Mouse (Mus musculus): ENCODE data around the gene Sh2d1a. TPM values are rescaled to one million over a fixed set of nuclear protein-coding genes. Genes with fewer than 3 reads are reported as not detected.

Sh2d1a gene
- polyA plus RNA-seq, 1 experiment, result not detected

Other genes starting within 250 kb of the Sh2d1a start
- not detected in 2 replicates for gene Tex13c2, start 12.8 kb upstream of the Sh2d1a start, polyA plus RNA-seq (2012; ENCODE audit: insufficient read depth, insufficient read length, missing spikeins)